Mouse (Mus musculus) hindbrain, embryonic 13.5 days (tissue): ENCODE data around the gene Hoxc6. TPM values are rescaled to one million over a fixed set of nuclear protein-coding genes. Genes with fewer than 3 reads are reported as not detected.

Experiments used
- ATAC-seq: fragments of 200-750 bp; cut with Nextera tagmentation; 2 replicates; pipeline ENCODE4 v1.8.0; 2017; ENCODE audit warnings: moderate TSS enrichment; ENCODE audit not compliant: low FRiP score
- H3K27ac ChIP-seq: fragments of 300-500 bp; sonication (generic); 2 replicates; pipeline ENCODE4 v1.5.1; 2015; ENCODE audit warnings: inconsistent platforms, mild to moderate bottlenecking, moderate library complexity
- H3K27me3 ChIP-seq: fragments of 300-500 bp; sonication (generic); 2 replicates; pipeline ENCODE4 v1.6.1; 2015; ENCODE audit warnings: mild to moderate bottlenecking, inconsistent platforms
- H3K36me3 ChIP-seq: fragments of 300-500 bp; sonication (generic); 2 replicates; pipeline ENCODE4 v1.6.1; 2015; ENCODE audit warnings: mild to moderate bottlenecking, inconsistent platforms
- H3K4me1 ChIP-seq: fragments of 300-500 bp; sonication (generic); replicated peaks from 2 replicates; pipeline ENCODE4 v1.6.1; 2015; ENCODE audit warnings: inconsistent platforms
- H3K4me2 ChIP-seq: fragments of 300-500 bp; sonication (generic); 2 replicates; pipeline ENCODE4 v1.6.1; 2015; ENCODE audit warnings: inconsistent platforms, mild to moderate bottlenecking, moderate library complexity
- H3K4me3 ChIP-seq: fragments of 300-500 bp; sonication (generic); 2 replicates; pipeline ENCODE4 v1.5.1; 2015; ENCODE audit warnings: mild to moderate bottlenecking, inconsistent platforms
- H3K9ac ChIP-seq: fragments of 300-500 bp; sonication (generic); 2 replicates; pipeline ENCODE4 v1.6.1; 2015; ENCODE audit warnings: mild to moderate bottlenecking, inconsistent platforms
- H3K9me3 ChIP-seq: fragments of 300-500 bp; sonication (generic); 2 replicates; pipeline ENCODE4 v1.6.1; 2016; ENCODE audit warnings: inconsistent platforms
- WGBS: fragments of 180-500 bp; shearing (Covaris S2); methylation state at CpG from one replicate; pipeline ENCODE4 v1.1.7; 2015; 5-methylcytosine and 5-hydroxymethylcytosine counted together
- polyA plus RNA-seq: library from polyadenylated mRNA; unstranded; fragments of >200 nt; fragmentation: Nextera tagmentation; extraction: Ambion mirVana; gene quantifications from 2 replicates; pipeline ENCODE4 v1.2.1, GENCODE M21; 2015

Hoxc6 gene
- polyA plus RNA-seq, 1 experiment from 2014 or later: 9.1 TPM

GRCm38 (mm10) chr15:102999183-102999831, 1.2 kb downstream of the Hoxc6 start:
- no peak overlapping the region for H3K27ac ChIP-seq
- no peaks in the 10 kb centered on the region for H3K9me3 ChIP-seq
- no peak for ATAC-seq
- peak overlapping the region; percentile 33 for H3K4me3 ChIP-seq
- H3K4me2 ChIP-seq: peak overlapping the region; percentile 52
- H3K27me3 ChIP-seq: peaks cover 99% of the 10 kb centered on the region
- no peaks in the 10 kb centered on the region for H3K36me3 ChIP-seq
- under 1% methylated on average over 33 of the region's 33 CpGs for WGBS
- peaks cover 8% of the 10 kb centered on the region for H3K4me1 ChIP-seq
- H3K9ac ChIP-seq: peak overlapping the region; percentile 56

- 0 out of 2 replicates have a peak overlapping the region, but pooled peaks have one; percentile 33 for H3K4me3 ChIP-seq
- no peaks in the 10 kb centered on the region for H3K9me3 ChIP-seq
- 2% methylated on average over 11 of the region's 11 CpGs for WGBS
- no peak overlapping the region for H3K9ac ChIP-seq
- no peaks in the 10 kb centered on the region for H3K36me3 ChIP-seq
- H3K27me3 ChIP-seq: peaks cover 99% of the 10 kb centered on the region
- H3K27ac ChIP-seq: no peak overlapping the region
- H3K4me1 ChIP-seq: peaks cover 8% of the 10 kb centered on the region
- H3K4me2 ChIP-seq: no peak overlapping the region
- no peak for ATAC-seq
Observed at GRCm38 (mm10) chr15:102999955-103000354, 1.9 kb downstream of the Hoxc6 start.

- Histone ChIP-seq H3K4me1 (peaks cover 8% of the 10 kb centered on the region), H3K9ac (no peak overlapping the region), H3K27ac (no peak overlapping the region), H3K36me3 (no peaks in the 10 kb centered on the region), H3K4me3 (peak overlapping the region; percentile 15; the same call in 1 of the 2 replicates), H3K9me3 (no peaks in the 10 kb centered on the region), H3K4me2 (no peak overlapping the region), H3K27me3 (peaks cover 99% of the 10 kb centered on the region)
- WGBS: 2% methylated on average over 24 of the region's 24 CpGs
- ATAC-seq: no peak
Observed at GRCm38 (mm10) chr15:103000501-103000901, 2.4 kb downstream of the Hoxc6 start.

- 18% methylated on average over 2 of the region's 2 CpGs for WGBS
- no peak for ATAC-seq
- H3K9ac ChIP-seq: no peak overlapping the region
- no peak overlapping the region for H3K4me2 ChIP-seq
- H3K27me3 ChIP-seq: peaks cover 100% of the 10 kb centered on the region
- H3K9me3 ChIP-seq: no peaks in the 10 kb centered on the region
- peaks cover 8% of the 10 kb centered on the region for H3K4me1 ChIP-seq
- H3K27ac ChIP-seq: no peak overlapping the region
- H3K4me3 ChIP-seq: no peak overlapping the region
- H3K36me3 ChIP-seq: no peaks in the 10 kb centered on the region
Observed at GRCm38 (mm10) chr15:103001370-103001769, 3.3 kb downstream of the Hoxc6 start.

- H3K4me2 ChIP-seq: no peak overlapping the region
- 5% methylated on average over 4 of the region's 4 CpGs for WGBS
- H3K36me3 ChIP-seq: no peaks in the 10 kb centered on the region
- H3K4me1 ChIP-seq: peaks cover 8% of the 10 kb centered on the region
- H3K27ac ChIP-seq: no peak overlapping the region
- no peak for ATAC-seq
- H3K9me3 ChIP-seq: no peaks in the 10 kb centered on the region
- H3K9ac ChIP-seq: no peak overlapping the region
- H3K27me3 ChIP-seq: peaks cover 100% of the 10 kb centered on the region
- no peak overlapping the region for H3K4me3 ChIP-seq
Observed at GRCm38 (mm10) chr15:103002156-103002555, 4.1 kb downstream of the Hoxc6 start.

GRCm38 (mm10) chr15:103002821-103003448, 4.9 kb downstream of the Hoxc6 start:
- H3K4me2 ChIP-seq: no peak overlapping the region
- H3K4me3 ChIP-seq: no peak overlapping the region
- H3K27ac ChIP-seq: no peak overlapping the region
- peaks cover 8% of the 10 kb centered on the region for H3K4me1 ChIP-seq
- H3K36me3 ChIP-seq: no peaks in the 10 kb centered on the region
- peaks cover 100% of the 10 kb centered on the region for H3K27me3 ChIP-seq
- 7% methylated on average over 13 of the region's 13 CpGs for WGBS
- H3K9me3 ChIP-seq: no peaks in the 10 kb centered on the region
- ATAC-seq: no peak
- H3K9ac ChIP-seq: no peak overlapping the region

GRCm38 (mm10) chr15:103005308-103005707, 7.3 kb downstream of the Hoxc6 start:
- no peak overlapping the region for H3K4me2 ChIP-seq
- H3K4me1 ChIP-seq: no peaks in the 10 kb centered on the region
- peaks cover 100% of the 10 kb centered on the region for H3K27me3 ChIP-seq
- H3K9ac ChIP-seq: no peak overlapping the region
- WGBS: 1% methylated on average over 17 of the region's 17 CpGs
- H3K4me3 ChIP-seq: no peak overlapping the region
- H3K36me3 ChIP-seq: no peaks in the 10 kb centered on the region
- H3K9me3 ChIP-seq: no peaks in the 10 kb centered on the region
- H3K27ac ChIP-seq: no peak overlapping the region
- no peak for ATAC-seq

GRCm38 (mm10) chr15:103005797-103006196, 7.7 kb downstream of the Hoxc6 start:
- WGBS: 3% methylated on average over 5 of the region's 5 CpGs
- no peaks in the 10 kb centered on the region for H3K4me1 ChIP-seq
- ATAC-seq: no peak
- H3K4me2 ChIP-seq: no peak overlapping the region
- H3K9ac ChIP-seq: no peak overlapping the region
- H3K36me3 ChIP-seq: no peaks in the 10 kb centered on the region
- H3K27me3 ChIP-seq: peaks cover 100% of the 10 kb centered on the region
- H3K9me3 ChIP-seq: no peaks in the 10 kb centered on the region
- no peak overlapping the region for H3K27ac ChIP-seq
- no peak overlapping the region for H3K4me3 ChIP-seq

GRCm38 (mm10) chr15:103006326-103006725, 8.3 kb downstream of the Hoxc6 start:
- H3K9ac ChIP-seq: no peak overlapping the region
- no peaks in the 10 kb centered on the region for H3K36me3 ChIP-seq
- no peak overlapping the region for H3K4me3 ChIP-seq
- H3K9me3 ChIP-seq: no peaks in the 10 kb centered on the region
- WGBS: 29% methylated on average over 1 of the region's 1 CpGs
- H3K4me1 ChIP-seq: peaks cover 3% of the 10 kb centered on the region; the same call in 1 of the 2 replicates
- ATAC-seq: no peak
- peaks cover 100% of the 10 kb centered on the region for H3K27me3 ChIP-seq
- H3K27ac ChIP-seq: no peak overlapping the region
- no peak overlapping the region for H3K4me2 ChIP-seq

- no peak for ATAC-seq
- Histone ChIP-seq H3K4me3 (peak overlapping the region; percentile 34), H3K4me2 (peak overlapping the region; percentile 52), H3K36me3 (no peaks in the 10 kb centered on the region), H3K9me3 (no peaks in the 10 kb centered on the region), H3K27ac (peak overlapping the region; percentile 84), H3K9ac (peak overlapping the region; percentile 64), H3K27me3 (peaks cover 96% of the 10 kb centered on the region), H3K4me1 (peaks cover 12% of the 10 kb centered on the region)
- 1% methylated on average over 27 of the region's 27 CpGs for WGBS
Observed at GRCm38 (mm10) chr15:103009265-103010111, 11.4 kb downstream of the Hoxc6 start.

GRCm38 (mm10) chr15:103010112-103010846, 12.2 kb downstream of the Hoxc6 start:
- WGBS: 1% methylated on average over 31 of the region's 31 CpGs
- no peak for ATAC-seq
- Histone ChIP-seq H3K4me1 (peaks cover 12% of the 10 kb centered on the region), H3K36me3 (no peaks in the 10 kb centered on the region), H3K9me3 (no peaks in the 10 kb centered on the region), H3K27me3 (peaks cover 96% of the 10 kb centered on the region), H3K9ac (peak overlapping the region; percentile 64), H3K4me3 (peak overlapping the region; percentile 34), H3K4me2 (peak overlapping the region; percentile 52), H3K27ac (peak overlapping the region; percentile 84)
